Mouse (Mus musculus): ENCODE measurements around the gene Stxbp6. TPM values are rescaled to one million over a fixed set of nuclear protein-coding genes. Genes with fewer than 3 reads are reported as not detected.

Gene Stxbp6
- total and polyA plus RNA-seq, 3 experiments: not detected

- no peaks in the 10 kb centered on the region for H3K79me2 ChIP-seq (replicated peaks; ENCODE audit: control insufficient read depth, extremely low read depth, insufficient read depth, poor library complexity, severe bottlenecking)
- H3K4me2 ChIP-seq (ENCODE audit: insufficient read depth, low read depth, poor library complexity, severe bottlenecking): no peak overlapping the region
- H3K36me3 ChIP-seq (replicated peaks in 1 of 2; ENCODE audit: control insufficient read depth in 1 of 2, insufficient read depth in 1 of 2, low read length in 1 of 2): no peaks in the 10 kb centered on the region
- no peaks in the 10 kb centered on the region for H3K4me1 ChIP-seq (ENCODE audit: control insufficient read depth in 1 of 2, insufficient read depth in 2 of 2)
- H3K27me3 ChIP-seq (replicated peaks): no peaks in the 10 kb centered on the region
- DNase-seq (ENCODE audit: extremely low read depth): no peak
- in situ Hi-C loops (cut with MboI; ENCODE audit: low pct_ligation_motif_present, low pct_unique_long_range_greater_than_20kb, low sequenced_read_pairs) (no loop called here), dilution Hi-C loops (cut with MboI; ENCODE audit: extremely low pct_ligation_motif_present, extremely low pct_unique_long_range_greater_than_20kb, low sequenced_read_pairs) (no loop called here)
- no peak overlapping the region for H3K27ac ChIP-seq (ENCODE audit: insufficient read depth, low read depth)
- peaks cover 37% of the 10 kb centered on the region for H3K9me3 ChIP-seq (replicated peaks; ENCODE audit: low read length)
- TF ChIP-seq JUND (conservative IDR thresholded peaks at IDR 0.05; ENCODE audit: low read depth, low read length) (no peak), SMC3 (IDR thresholded peaks at IDR 0.05; ENCODE audit: low read depth, low read length) (no peak), CHD2 (IDR thresholded peaks at IDR 0.05; ENCODE audit: low read length) (no peak), POLR2A (IDR thresholded peaks at IDR 0.05; ENCODE audit: low read depth, low read length) (no peak), USF1 (IDR thresholded peaks at IDR 0.05; ENCODE audit: low read depth, low read length) (no peak), POLR2AphosphoS2 (IDR thresholded peaks at IDR 0.05; ENCODE audit: low read depth, low read length) (no peak), NELFE (IDR thresholded peaks at IDR 0.05; ENCODE audit: low read depth, low read length) (no peak), NRF1 (IDR thresholded peaks at IDR 0.05; ENCODE audit: low read depth, low read length) (no peak), ETS1 (conservative IDR thresholded peaks at IDR 0.05; ENCODE audit: low read depth, low read length) (no peak)
- H3K9ac ChIP-seq (ENCODE audit: insufficient read depth, low read depth): no peak overlapping the region
- H3K4me3 ChIP-seq (replicated peaks in 1 of 3; ENCODE audit: low read depth in 2 of 3, low read length in 2 of 3, poor library complexity in 1 of 3): no peak overlapping the region
Observed at GRCm38 (mm10) chr12:45092444-45092843, 17.9 kb upstream of the Stxbp6 start.

DNA sequence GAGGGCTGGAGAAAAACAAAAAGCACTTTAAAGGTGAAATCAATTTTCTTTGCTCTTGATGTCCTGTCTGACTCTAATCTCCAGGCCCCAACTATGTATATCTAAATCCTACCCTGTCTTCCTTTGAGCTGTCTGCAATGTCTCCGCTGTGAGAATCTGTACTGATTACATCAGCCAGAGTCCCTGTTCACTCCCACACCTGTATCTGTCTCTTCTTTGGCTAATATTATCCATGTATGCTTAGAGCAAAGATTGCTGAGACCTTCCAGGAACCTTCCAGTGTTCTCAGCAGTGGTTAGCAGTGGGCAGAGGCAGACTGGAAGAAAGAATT, 8.6 kb upstream of the Stxbp6 start:
- in situ Hi-C loops (cut with MboI; ENCODE audit: low pct_ligation_motif_present, low pct_unique_long_range_greater_than_20kb, low sequenced_read_pairs) (no loop called here), dilution Hi-C loops (cut with MboI; ENCODE audit: extremely low pct_ligation_motif_present, extremely low pct_unique_long_range_greater_than_20kb, low sequenced_read_pairs) (no loop called here)
- Histone ChIP-seq H3K9ac (ENCODE audit: insufficient read depth, low read depth) (no peak overlapping the region), H3K9me3 (replicated peaks; ENCODE audit: low read length) (peaks cover 40% of the 10 kb centered on the region), H3K4me1 (ENCODE audit: control insufficient read depth in 1 of 2, insufficient read depth in 2 of 2) (no peaks in the 10 kb centered on the region), H3K4me3 (replicated peaks in 1 of 3; ENCODE audit: low read depth in 2 of 3, low read length in 2 of 3, poor library complexity in 1 of 3) (no peak overlapping the region), H3K4me2 (ENCODE audit: insufficient read depth, low read depth, poor library complexity, severe bottlenecking) (no peak overlapping the region), H3K27me3 (replicated peaks) (no peaks in the 10 kb centered on the region), H3K36me3 (replicated peaks in 1 of 2; ENCODE audit: control insufficient read depth in 1 of 2, insufficient read depth in 1 of 2, low read length in 1 of 2) (no peaks in the 10 kb centered on the region), H3K27ac (ENCODE audit: insufficient read depth, low read depth) (no peak overlapping the region), H3K79me2 (replicated peaks; ENCODE audit: control insufficient read depth, extremely low read depth, insufficient read depth, poor library complexity, severe bottlenecking) (no peaks in the 10 kb centered on the region)
- no peak for TF ChIP-seq NELFE (IDR thresholded peaks at IDR 0.05; ENCODE audit: low read depth, low read length)
- no peak for TF ChIP-seq JUN (IDR thresholded peaks at IDR 0.05; ENCODE audit: insufficient read depth, low read depth, low read length)
- TF ChIP-seq E2F4 (IDR thresholded peaks at IDR 0.05; ENCODE audit: insufficient replicate concordance, low read depth, low read length): no peak
- no peak for TF ChIP-seq PAX5 (IDR thresholded peaks at IDR 0.05; ENCODE audit: low read length)
- no peak for TF ChIP-seq MAFK (IDR thresholded peaks at IDR 0.05; ENCODE audit: insufficient replicate concordance, low read length)
- TF ChIP-seq SIN3A (IDR thresholded peaks at IDR 0.05; ENCODE audit: low read length): no peak
- TF ChIP-seq EP300 (IDR thresholded peaks at IDR 0.05; ENCODE audit: low read length): no peak
- TF ChIP-seq TBP (conservative IDR thresholded peaks at IDR 0.05; ENCODE audit: low read depth, low read length): no peak
- no peak for TF ChIP-seq USF2 (conservative IDR thresholded peaks at IDR 0.05; ENCODE audit: low read depth, low read length)
- TF ChIP-seq KAT2A (IDR thresholded peaks at IDR 0.05; ENCODE audit: insufficient replicate concordance, low read length): no peak
- no peak for DNase-seq (ENCODE audit: extremely low read depth)

Measured in CH12.LX (cell line).